Mouse (Mus musculus) CH12.LX (cell line): ENCODE data around the gene Ell. TPM values are rescaled to one million over a fixed set of nuclear protein-coding genes. Genes with fewer than 3 reads are reported as not detected.

Experiments used
- DNase-seq: peaks from one replicate; pipeline ENCODE4 v3.0.0-alpha.2; 2013; ENCODE audit errors: extremely low read depth
- H3K27ac ChIP-seq: 2 replicates; pipeline ENCODE4 v1.5.1; 2012; ENCODE audit warnings: low read depth, mild to moderate bottlenecking, control low read depth, moderate library complexity; ENCODE audit not compliant: insufficient read depth
- H3K27me3 ChIP-seq: replicated peaks from 2 replicates; pipeline ENCODE3; 2012; ENCODE audit warnings: inconsistent platforms
- H3K36me3 ChIP-seq, 2 experiments: replicated peaks in 1 of 2; 2 replicates each; pipeline versions ENCODE3 to v1.6.1; 2012; ENCODE audit warnings: inconsistent platforms in 1 of 2, low read length in 1 of 2, mild to moderate bottlenecking in 1 of 2, mixed read lengths in 1 of 2, moderate library complexity in 1 of 2; ENCODE audit not compliant: control insufficient read depth in 1 of 2, insufficient read depth in 1 of 2
- H3K4me1 ChIP-seq, 2 experiments: 2 replicates each; pipeline ENCODE4 v1.6.1; 2012; ENCODE audit warnings: inconsistent platforms in 1 of 2, moderate library complexity in 1 of 2; ENCODE audit not compliant: insufficient read depth in 2 of 2, control insufficient read depth in 1 of 2
- H3K4me2 ChIP-seq: 2 replicates; pipeline ENCODE4 v1.6.1; 2012; ENCODE audit warnings: low read depth, mild to moderate bottlenecking, control low read depth; ENCODE audit not compliant: poor library complexity, insufficient read depth, severe bottlenecking
- H3K4me3 ChIP-seq, 3 experiments: fragments of 150-350 bp in 1 of 3; sonication (generic) in 1 of 3; replicated peaks in 1 of 3; 2 replicates each; pipeline versions ENCODE3 to v1.5.1; 2011 to 2012; ENCODE audit warnings: low read depth in 2 of 3, low read length in 2 of 3, mild to moderate bottlenecking in 2 of 3, moderate library complexity in 2 of 3, control low read depth in 1 of 3, improper control_type of control experiment in 1 of 3, inconsistent platforms in 1 of 3, mixed read lengths in 1 of 3; ENCODE audit not compliant: poor library complexity in 1 of 3
- H3K79me2 ChIP-seq: replicated peaks from 2 replicates; pipeline ENCODE4 v1.6.1; 2012; ENCODE audit warnings: mild to moderate bottlenecking, moderate library complexity; ENCODE audit not compliant: control insufficient read depth, poor library complexity, insufficient read depth, severe bottlenecking; ENCODE audit errors: extremely low read depth
- H3K9ac ChIP-seq: 2 replicates; pipeline ENCODE4 v1.6.1; 2012; ENCODE audit warnings: low read depth, mild to moderate bottlenecking, control low read depth, moderate library complexity; ENCODE audit not compliant: insufficient read depth
- H3K9me3 ChIP-seq: replicated peaks from 2 replicates; pipeline ENCODE3; 2012; ENCODE audit warnings: low read length, inconsistent platforms, mixed read lengths
- BHLHE40 ChIP-seq: IDR thresholded peaks from 2 replicates; pipeline ENCODE4 v1.6.1; 2011; ENCODE audit warnings: mild to moderate bottlenecking, low read depth, low read length, improper control_type of control experiment
- CHD1 ChIP-seq: IDR thresholded peaks from 2 replicates; pipeline ENCODE4 v1.6.1; 2012; ENCODE audit warnings: low read depth, low read length, improper control_type of control experiment, inconsistent platforms
- CHD2 ChIP-seq: IDR thresholded peaks from 2 replicates; pipeline ENCODE4 v1.6.1; 2011; ENCODE audit warnings: low read length, improper control_type of control experiment
- CTCF ChIP-seq, 2 experiments: IDR thresholded peaks in 1 of 2; conservative IDR thresholded peaks in 1 of 2; 2 replicates each; pipeline ENCODE4 v1.5.1; 2011 to 2012; ENCODE audit warnings: low read depth in 2 of 2, low read length in 2 of 2, improper control_type of control experiment in 1 of 2, inconsistent platforms in 1 of 2, mild to moderate bottlenecking in 1 of 2, moderate library complexity in 1 of 2
- EP300 ChIP-seq: IDR thresholded peaks from 2 replicates; pipeline ENCODE4 v1.6.1; 2011; ENCODE audit warnings: low read length, improper control_type of control experiment
- ETS1 ChIP-seq: conservative IDR thresholded peaks from 2 replicates; pipeline ENCODE4 v1.6.1; 2012; ENCODE audit warnings: low read depth, mild to moderate bottlenecking, inconsistent platforms, low read length, improper control_type of control experiment, moderate library complexity
- HCFC1 ChIP-seq: IDR thresholded peaks from 2 replicates; pipeline ENCODE4 v1.6.1; 2012; ENCODE audit warnings: low read depth, mild to moderate bottlenecking, inconsistent platforms, low read length, improper control_type of control experiment
- JUN ChIP-seq: IDR thresholded peaks from 2 replicates; pipeline ENCODE4 v1.6.1; 2011; ENCODE audit warnings: low read depth, mild to moderate bottlenecking, low read length, improper control_type of control experiment, moderate library complexity; ENCODE audit not compliant: insufficient read depth
- JUND ChIP-seq: conservative IDR thresholded peaks from 2 replicates; pipeline ENCODE4 v1.6.1; 2011; ENCODE audit warnings: low read depth, low read length, improper control_type of control experiment
- KAT2A ChIP-seq: IDR thresholded peaks from 2 replicates; pipeline ENCODE4 v1.6.1; 2012; ENCODE audit warnings: low read length, improper control_type of control experiment, inconsistent platforms; ENCODE audit not compliant: insufficient replicate concordance
- MAX ChIP-seq: IDR thresholded peaks from 2 replicates; pipeline ENCODE4 v1.6.1; 2011; ENCODE audit warnings: low read length, improper control_type of control experiment
- PAX5 ChIP-seq: IDR thresholded peaks from 2 replicates; pipeline ENCODE4 v1.6.1; 2012; ENCODE audit warnings: low read length, inconsistent platforms, mixed read lengths
- POLR2AphosphoS2 ChIP-seq: IDR thresholded peaks from 2 replicates; pipeline ENCODE4 v1.6.1; 2011; ENCODE audit warnings: low read depth, low read length, improper control_type of control experiment
- RAD21 ChIP-seq: IDR thresholded peaks from 2 replicates; pipeline ENCODE4 v1.6.1; 2011; ENCODE audit warnings: low read depth, mild to moderate bottlenecking, low read length, improper control_type of control experiment, moderate library complexity
- RCOR1 ChIP-seq: conservative IDR thresholded peaks from 2 replicates; pipeline ENCODE4 v1.6.1; 2012; ENCODE audit warnings: low read depth, mild to moderate bottlenecking, inconsistent platforms, low read length, improper control_type of control experiment
- TBP ChIP-seq: conservative IDR thresholded peaks from 2 replicates; pipeline ENCODE4 v1.6.1; 2011; ENCODE audit warnings: low read depth, low read length, improper control_type of control experiment
- TCF12 ChIP-seq: IDR thresholded peaks from 2 replicates; pipeline ENCODE4 v1.6.1; 2014; ENCODE audit warnings: low read depth, mild to moderate bottlenecking, inconsistent platforms, low read length, improper control_type of control experiment
- UBTF ChIP-seq: IDR thresholded peaks from 2 replicates; pipeline ENCODE4 v1.6.1; 2012; ENCODE audit warnings: low read depth, mild to moderate bottlenecking, inconsistent platforms, low read length, improper control_type of control experiment, moderate library complexity
- ZC3H11A ChIP-seq: IDR thresholded peaks from 2 replicates; pipeline ENCODE4 v1.6.1; 2012; ENCODE audit warnings: low read depth, mild to moderate bottlenecking, inconsistent platforms, low read length, improper control_type of control experiment
- ZKSCAN1 ChIP-seq: IDR thresholded peaks from 2 replicates; pipeline ENCODE4 v1.6.1; 2012; ENCODE audit warnings: low read depth, inconsistent platforms, low read length, improper control_type of control experiment, borderline replicate concordance
- ZMIZ1 ChIP-seq: IDR thresholded peaks from 2 replicates; pipeline ENCODE4 v1.6.1; 2012; ENCODE audit warnings: low read depth, mild to moderate bottlenecking, inconsistent platforms, low read length, improper control_type of control experiment
- ZNF384 ChIP-seq: IDR thresholded peaks from 2 replicates; pipeline ENCODE4 v1.6.1; 2012; ENCODE audit warnings: low read depth, low read length, improper control_type of control experiment, inconsistent platforms
- dilution Hi-C: fragments of 300-500 bp; cut with MboI; formaldehyde crosslinking; loops from 2 replicates; pipeline ENCODE4 v1.14.3; 2020; ENCODE audit warnings: low sequenced_read_pairs; ENCODE audit not compliant: extremely low pct_unique_long_range_greater_than_20kb, extremely low pct_ligation_motif_present
- in situ Hi-C: fragments of 300-500 bp; cut with MboI; formaldehyde crosslinking; loops from 3 replicates; pipeline ENCODE4 v1.14.3; 2019; ENCODE audit warnings: low sequenced_read_pairs, low pct_ligation_motif_present, low pct_unique_long_range_greater_than_20kb, mixed read lengths
- polyA plus RNA-seq: library from polyadenylated mRNA; unstranded; fragments of >175 nt; gene quantifications from 2 replicates; pipeline ENCODE4 v1.2.1, GENCODE M21; 2012; ENCODE audit warnings: low read depth; ENCODE audit not compliant: insufficient read length
- total RNA-seq, 2 experiments: library from RNA; depleted of rRNA; stranded (reverse); fragments of 300-350 nt in 1 of 2; fragments of >200 nt in 1 of 2; gene quantifications; 2 replicates each; pipeline ENCODE4 v1.2.3; 2012 to 2014

The Ell gene
- total and polyA plus RNA-seq, 3 experiments, result 6.5 to 17.9 (median 9.8) TPM

DNA sequence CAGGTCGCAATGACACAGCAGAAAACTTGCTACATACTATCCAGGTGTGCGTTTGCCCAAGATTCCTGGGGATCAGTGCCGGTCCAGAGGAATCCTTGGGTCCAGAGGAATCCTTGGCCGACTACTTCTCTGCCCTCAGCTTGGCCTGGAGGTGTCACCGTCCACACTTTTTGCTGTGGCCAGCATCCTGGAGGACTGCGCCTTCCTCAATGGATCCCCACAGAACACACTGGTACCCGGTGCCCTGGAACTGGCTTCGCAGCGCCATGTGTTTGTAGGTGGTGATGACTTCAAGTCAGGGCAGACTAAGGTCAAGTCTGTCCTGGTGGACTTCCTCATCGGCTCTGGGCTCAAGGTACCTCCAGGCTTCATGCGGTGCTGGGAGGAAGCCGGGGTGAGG is 56.6 kb downstream of the Ell start:
- H3K27me3 ChIP-seq, result no peaks in the 10 kb centered on the region
- in situ Hi-C loops, result no loop called here
- peaks cover 60 to 81% of the 10 kb centered on the region in 2 experiments for H3K36me3 ChIP-seq
- TF ChIP-seq JUN (no peak), JUND (no peak), POLR2AphosphoS2 (no peak), BHLHE40 (no peak), UBTF (no peak)
- H3K4me1 ChIP-seq, result peaks cover 5 to 22% of the 10 kb centered on the region in 2 experiments
- no peak overlapping the region for H3K9ac ChIP-seq
- H3K27ac ChIP-seq, result no peak overlapping the region
- DNase-seq, result no peak
- no peak overlapping the region for H3K4me3 ChIP-seq
- H3K9me3 ChIP-seq, result peaks cover 12% of the 10 kb centered on the region
- H3K79me2 ChIP-seq, result peaks cover 2% of the 10 kb centered on the region; the same call in 1 of the 2 replicates
- dilution Hi-C loops, result no loop called here
- no peak overlapping the region for H3K4me2 ChIP-seq

DNA sequence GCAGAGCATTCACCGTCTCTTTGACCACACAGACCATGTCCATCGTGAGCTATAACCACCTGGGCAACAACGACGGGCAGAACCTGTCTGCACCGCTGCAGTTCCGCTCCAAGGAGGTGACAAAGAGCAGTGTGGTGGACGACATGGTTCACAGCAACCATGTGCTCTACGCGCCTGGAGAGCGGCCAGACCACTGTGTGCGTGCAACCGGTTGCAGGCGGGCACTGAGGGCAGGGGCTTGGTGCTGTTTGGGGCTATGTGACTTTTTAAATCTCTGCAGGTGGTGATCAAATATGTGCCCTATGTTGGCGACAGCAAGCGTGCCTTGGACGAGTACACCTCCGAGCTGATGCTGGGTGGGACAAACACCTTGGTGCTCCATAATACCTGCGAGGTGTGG is 57.0 kb downstream of the Ell start:
- H3K4me2 ChIP-seq, result no peak overlapping the region
- H3K27ac ChIP-seq, result no peak overlapping the region
- DNase-seq, result no peak
- TF ChIP-seq CTCF (conservative IDR thresholded peaks at IDR 0.05 in 1 of 2, IDR thresholded peaks at IDR 0.05 in 1 of 2; ENCODE audit: low read depth in 2 of 2, low read length in 2 of 2) (no peak), HCFC1 (no peak), RAD21 (no peak), TBP (no peak), ZC3H11A (no peak), JUND (no peak), ZNF384 (no peak), CHD1 (no peak), EP300 (no peak), KAT2A (no peak), POLR2AphosphoS2 (no peak), TCF12 (no peak), ZMIZ1 (no peak), MAX (no peak), UBTF (no peak), ZKSCAN1 (no peak), RCOR1 (no peak), PAX5 (no peak), ETS1 (no peak), CHD2 (no peak)
- H3K4me1 ChIP-seq, result peaks cover 5 to 22% of the 10 kb centered on the region in 2 experiments
- peaks cover 59 to 81% of the 10 kb centered on the region in 2 experiments for H3K36me3 ChIP-seq
- H3K9me3 ChIP-seq, result peaks cover 12% of the 10 kb centered on the region
- dilution Hi-C loops (no loop called here), in situ Hi-C loops (no loop called here)
- no peak overlapping the region for H3K9ac ChIP-seq
- H3K27me3 ChIP-seq, result no peaks in the 10 kb centered on the region
- H3K79me2 ChIP-seq, result peaks cover 2% of the 10 kb centered on the region; the same call in 1 of the 2 replicates
- no peak overlapping the region for H3K4me3 ChIP-seq
